In the genomic region with DNA sequence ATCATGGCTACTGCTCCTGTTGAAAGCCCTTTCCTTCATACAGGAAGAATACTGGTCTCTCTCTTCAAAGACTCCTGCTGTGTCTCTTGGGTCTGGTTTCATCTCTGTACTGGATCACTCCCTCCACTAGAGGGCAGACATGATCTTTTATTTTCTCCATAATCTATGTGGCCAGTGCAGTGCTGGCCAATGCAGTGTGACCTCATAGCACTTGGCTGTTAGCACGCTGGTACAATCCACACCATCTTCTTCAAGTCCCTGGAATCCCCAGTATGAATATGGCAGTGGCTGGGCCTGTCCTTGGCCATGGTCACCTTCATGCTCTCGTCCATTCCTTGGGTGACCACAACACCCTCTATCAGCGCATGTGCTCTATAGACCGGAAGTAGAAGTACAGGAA, we compare ENCODE assay signal across 8 mouse cellular contexts. TPM values are rescaled to one million over a fixed set of nuclear protein-coding genes. Genes with fewer than 3 reads are reported as not detected.
DNase-seq lines count a peak whose midpoint lies in the region; ATAC-seq and TF ChIP-seq lines count a peak whose summit lies in the region.

No protein-coding gene starts in this region.

- H3K4me2 ChIP-seq in embryonic facial prominence, embryonic 15.5 days (replicated peaks), result no peak overlapping the region
- no peak overlapping the region for H3K4me2 ChIP-seq in hindbrain, embryonic 15.5 days
- H3K4me2 ChIP-seq in limb, embryonic 13.5 days (replicated peaks), result no peak overlapping the region

- intact Hi-C loops in gastrocnemius, adult 2 months (cut with DNase I), result loop anchor here (1.0 kb wide), 1 partner anchor 77 kb away; no protein-coding TSS in a partner anchor

- ATAC-seq in embryonic facial prominence, embryonic 15.5 days (ENCODE audit: insufficient number of reproducible peaks, low FRiP score, low TSS enrichment, low read depth), result 0 out of 2 replicates have a peak, but pooled peaks have one; percentile 29
- peak; percentile 66; the same call in 1 of the 2 replicates for ATAC-seq in hindbrain, embryonic 15.5 days (ENCODE audit: low FRiP score, low read depth)
- ATAC-seq in limb, embryonic 13.5 days (ENCODE audit: low FRiP score, low read depth), result peak; percentile 73; the same call in 1 of the 2 replicates
- ATAC-seq in activated CD4-positive, CD25-positive, alpha-beta regulatory T cell, adult 4 months, result no peak

- no peaks in the 10 kb centered on the region for H3K27me3 ChIP-seq in embryonic facial prominence, embryonic 15.5 days
- no peaks in the 10 kb centered on the region for H3K27me3 ChIP-seq in hindbrain, embryonic 15.5 days
- H3K27me3 ChIP-seq in limb, embryonic 13.5 days, result no peaks in the 10 kb centered on the region

- H3K36me3 ChIP-seq in embryonic facial prominence, embryonic 15.5 days, result peaks cover 46% of the 10 kb centered on the region
- peaks cover 44% of the 10 kb centered on the region for H3K36me3 ChIP-seq in hindbrain, embryonic 15.5 days
- H3K36me3 ChIP-seq in limb, embryonic 13.5 days, result peaks cover 68% of the 10 kb centered on the region

- no peak overlapping the region for H3K27ac ChIP-seq in gastrocnemius, adult 2 months
- H3K27ac ChIP-seq in embryonic facial prominence, embryonic 15.5 days (replicated peaks), result no peak overlapping the region
- H3K27ac ChIP-seq in hindbrain, embryonic 15.5 days (replicated peaks), result no peak overlapping the region
- no peak overlapping the region for H3K27ac ChIP-seq in limb, embryonic 13.5 days

- H3K9ac ChIP-seq in embryonic facial prominence, embryonic 15.5 days, result no peak overlapping the region
- H3K9ac ChIP-seq in hindbrain, embryonic 15.5 days, result no peak overlapping the region
- H3K9ac ChIP-seq in limb, embryonic 13.5 days, result no peak overlapping the region

- DNase-seq in gastrocnemius, adult 2 months, result no peak
- no peak for DNase-seq in gastrocnemius, adult 8-10 months (ENCODE audit: low spot score in 2 of 2)
- DNase-seq in adipocyte (ENCODE audit: low spot score), result peak; percentile 43
- peak; percentile 4 for DNase-seq in naive thymus-derived CD4-positive, alpha-beta T cell, adult 2 months (ENCODE audit: low read depth)

- no peaks in the 10 kb centered on the region for H3K9me3 ChIP-seq in embryonic facial prominence, embryonic 15.5 days (replicated peaks)
- no peaks in the 10 kb centered on the region for H3K9me3 ChIP-seq in hindbrain, embryonic 15.5 days
- no peaks in the 10 kb centered on the region for H3K9me3 ChIP-seq in limb, embryonic 13.5 days

- peak; percentile 73 for TF ChIP-seq CTCF in gastrocnemius, adult 2 months (IDR thresholded peaks at IDR 0.05)

- no peaks in the 10 kb centered on the region for H3K4me1 ChIP-seq in embryonic facial prominence, embryonic 15.5 days
- H3K4me1 ChIP-seq in hindbrain, embryonic 15.5 days (replicated peaks), result no peaks in the 10 kb centered on the region
- H3K4me1 ChIP-seq in limb, embryonic 13.5 days, result no peaks in the 10 kb centered on the region

- H3K4me3 ChIP-seq in gastrocnemius, adult 2 months, result no peak overlapping the region
- H3K4me3 ChIP-seq in embryonic facial prominence, embryonic 15.5 days (replicated peaks), result no peak overlapping the region
- H3K4me3 ChIP-seq in hindbrain, embryonic 15.5 days, result no peak overlapping the region
- H3K4me3 ChIP-seq in limb, embryonic 13.5 days, result no peak overlapping the region

- WGBS in embryonic facial prominence, embryonic 15.5 days, result 80% methylated on average over 4 of the region's 4 CpGs
- WGBS in hindbrain, embryonic 15.5 days, result 79% methylated on average over 4 of the region's 4 CpGs
- WGBS in limb, embryonic 13.5 days, result 81% methylated on average over 4 of the region's 4 CpGs

RNA-seq across cellular contexts. Expression of a gene that starts 27.1 kb away (rescaled TPM):
- 1 to 10 TPM; 3.9 to 7.7 TPM for total RNA-seq in gastrocnemius, adult 2 months (2021)
- total RNA-seq in gastrocnemius, adult 8-10 months (2022), result 1 to 10 TPM; 1.3 to 5.3 (median 2.6) TPM
- polyA plus RNA-seq in embryonic facial prominence, embryonic 15.5 days (2015; fragmentation: Nextera tagmentation; extraction: Ambion mirVana), result 31.1 and 34.7 TPM in 2 replicates
- 27.5 and 29.6 TPM in 2 replicates for polyA plus RNA-seq in hindbrain, embryonic 15.5 days (2015; fragmentation: Nextera tagmentation; extraction: Ambion mirVana)
- polyA plus RNA-seq in limb, embryonic 13.5 days (2015; fragmentation: Nextera tagmentation; extraction: Ambion mirVana), result 16.9 and 18.1 TPM in 2 replicates
- 10 to 100 TPM; 20.2 to 21.9 TPM for polyA plus RNA-seq in activated CD4-positive, CD25-positive, alpha-beta regulatory T cell, adult 4 months (2017; shearing (Covaris generic))

Comparison
In these comparisons a context has a peak if more than half of its experiments do, and no peak if none do; other contexts are left out.
1. DNase-seq: peak in adipocyte (single experiment) and naive thymus-derived CD4-positive, alpha-beta T cell, adult 2 months (single experiment); none in gastrocnemius, adult 2 months (single experiment) and gastrocnemius, adult 8-10 months (0 of 2).